In the genomic region with DNA sequence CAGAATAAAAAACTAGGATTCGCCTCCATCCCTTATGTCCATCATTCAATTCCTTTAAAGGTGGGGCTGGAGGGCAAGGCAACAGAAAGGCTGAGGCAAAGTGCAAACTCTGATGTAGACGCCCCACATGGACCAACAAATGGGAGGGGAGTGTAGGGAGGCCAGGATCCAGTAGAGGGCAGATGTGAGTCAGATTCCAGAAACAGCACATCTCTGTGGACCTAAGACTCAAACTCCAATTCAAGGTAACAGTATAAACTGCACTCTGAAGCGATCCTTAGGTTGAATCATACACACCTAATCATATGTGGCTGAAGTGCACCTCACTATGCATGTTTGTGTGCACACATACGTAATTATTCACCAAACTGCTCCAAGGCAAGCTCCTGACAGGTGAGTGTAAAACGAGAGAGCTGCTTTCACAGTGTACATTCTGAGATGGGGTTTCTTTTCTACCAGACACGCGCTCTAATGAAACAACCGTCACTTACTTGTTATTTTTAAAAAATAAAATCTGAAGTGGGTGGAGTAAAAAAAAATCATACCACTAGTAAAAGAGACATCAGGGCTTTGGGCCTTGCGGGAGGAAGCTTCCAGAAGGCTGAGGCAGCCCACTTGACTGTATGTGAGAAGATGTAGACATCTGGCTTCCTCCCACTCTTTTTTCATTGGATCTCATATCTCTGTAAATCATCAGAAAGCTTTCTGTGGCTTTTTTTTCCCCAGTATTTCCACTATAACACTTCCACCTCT, we compare ENCODE assay signal across 9 mouse cellular contexts.
A peak's percentile ranks its signal among the peaks of the same experiment; 100 is the strongest.
DNase-seq lines count a peak whose midpoint lies in the region; ATAC-seq lines count a peak whose summit lies in the region.
"Had no signal": no experiment of that assay in that cellular context is flagged by ENCODE, and none has a peak within 500 bp of the region (broad histone marks: within the 10 kb centered on the region; RNA-seq: fewer than 3 reads in every experiment).

No protein-coding gene starts in this region.

- DNase-seq in kidney, adult 11 months, result peak; percentile 55
- peak; percentile 70 for DNase-seq in ZHBTc4 (ENCODE audit: low read depth, low spot score)
- DNase-seq in cerebellum, postnatal 4 days (ENCODE audit: low spot score in 2 of 2), result peak; percentile 44 to 63
- peak; percentile 76 to 79 for DNase-seq in layer of hippocampus, postnatal 10 days (ENCODE audit: low spot score in 2 of 2)
- peak; percentile 57 for DNase-seq in lung, postnatal 25 days (ENCODE audit: low spot score)
- DNase-seq in spleen, postnatal 10 days (ENCODE audit: low spot score in 2 of 2), result peak; percentile 20 to 68

- no peak for ATAC-seq in kidney, embryonic 14.5 days (ENCODE audit: low FRiP score, low TSS enrichment)
- peak; percentile 74 for ATAC-seq in granulocyte monocyte progenitor cell, adult 5-6 weeks (replicated peaks; ENCODE audit: poor library complexity, severe bottlenecking)

- no peaks in the 10 kb centered on the region for H3K4me1 ChIP-seq in kidney, embryonic 14.5 days (ENCODE audit: control insufficient read depth, insufficient read depth, low read length)

- WGBS in kidney, embryonic 14.5 days, result 60% methylated on average over 9 of the region's 9 CpGs

- H3K27me3 ChIP-seq in kidney, embryonic 14.5 days (ENCODE audit: control insufficient read depth, insufficient read depth, low read length), result no peaks in the 10 kb centered on the region
- H3K27me3 ChIP-seq: embryonic facial prominence, embryonic 12.5 days had no signal

- no peaks in the 10 kb centered on the region for H3K9me3 ChIP-seq in kidney, embryonic 14.5 days (ENCODE audit: control insufficient read depth, low read length)
- H3K9me3 ChIP-seq: embryonic facial prominence, embryonic 12.5 days had no signal

- H3K9ac ChIP-seq in kidney, embryonic 14.5 days (ENCODE audit: low read depth, low read length), result no peak overlapping the region
- H3K9ac ChIP-seq: embryonic facial prominence, embryonic 12.5 days had no signal

- no peak overlapping the region for H3K27ac ChIP-seq in kidney, embryonic 14.5 days (ENCODE audit: low read depth, low read length)
- H3K27ac ChIP-seq: embryonic facial prominence, embryonic 12.5 days had no signal

- H3K4me2 ChIP-seq in kidney, embryonic 14.5 days (replicated peaks; ENCODE audit: low read depth, low read length), result no peak overlapping the region
- H3K4me2 ChIP-seq: embryonic facial prominence, embryonic 12.5 days had no signal

- no peak overlapping the region for H3K4me3 ChIP-seq in kidney, embryonic 14.5 days (ENCODE audit: low read length)
- H3K4me3 ChIP-seq: embryonic facial prominence, embryonic 12.5 days had no signal

- no peaks in the 10 kb centered on the region for H3K36me3 ChIP-seq in kidney, embryonic 14.5 days (ENCODE audit: control insufficient read depth, insufficient read depth, low read length)
- H3K36me3 ChIP-seq: embryonic facial prominence, embryonic 12.5 days had no signal
